Mouse (Mus musculus) embryonic facial prominence, embryonic 13.5 days (tissue): ENCODE measurements around the gene Pigv. TPM values are rescaled to one million over a fixed set of nuclear protein-coding genes. Genes with fewer than 3 reads are reported as not detected.

Source experiments
- ATAC-seq: fragments of 200-750 bp; cut with Nextera tagmentation; 2 replicates; pipeline ENCODE4 v1.8.0; 2017; ENCODE audit warnings: low read depth; ENCODE audit not compliant: insufficient number of reproducible peaks, insufficient read depth, low FRiP score, low TSS enrichment
- H3K27ac ChIP-seq: fragments of 300-500 bp; sonication (generic); 2 replicates; pipeline ENCODE4 v1.5.1; 2015; ENCODE audit warnings: moderate library complexity, mild to moderate bottlenecking, inconsistent platforms
- H3K27me3 ChIP-seq: fragments of 300-500 bp; sonication (generic); 2 replicates; pipeline ENCODE4 v1.6.1; 2015; ENCODE audit warnings: mild to moderate bottlenecking, inconsistent platforms
- H3K36me3 ChIP-seq: fragments of 300-500 bp; sonication (generic); 2 replicates; pipeline ENCODE4 v1.6.1; 2015; ENCODE audit warnings: mild to moderate bottlenecking, inconsistent platforms
- H3K4me1 ChIP-seq: fragments of 300-500 bp; sonication (generic); 2 replicates; pipeline ENCODE4 v1.6.1; 2015; ENCODE audit warnings: inconsistent platforms
- H3K4me2 ChIP-seq: fragments of 300-500 bp; sonication (generic); 2 replicates; pipeline ENCODE4 v1.6.1; 2015; ENCODE audit warnings: moderate library complexity, mild to moderate bottlenecking, inconsistent platforms
- H3K4me3 ChIP-seq: fragments of 300-500 bp; sonication (generic); 2 replicates; pipeline ENCODE4 v1.5.1; 2015; ENCODE audit warnings: mild to moderate bottlenecking, inconsistent platforms
- H3K9ac ChIP-seq: fragments of 300-500 bp; sonication (generic); 2 replicates; pipeline ENCODE4 v1.6.1; 2015; ENCODE audit warnings: mild to moderate bottlenecking, inconsistent platforms
- H3K9me3 ChIP-seq: fragments of 300-500 bp; sonication (generic); 2 replicates; pipeline ENCODE4 v1.6.1; 2016; ENCODE audit warnings: inconsistent platforms
- WGBS: fragments of 180-500 bp; shearing (Covaris S2); methylation state at CpG from one replicate; pipeline ENCODE4 v1.1.7; 2015; ENCODE audit warnings: mixed read lengths; 5-methylcytosine and 5-hydroxymethylcytosine counted together
- polyA plus RNA-seq: library from polyadenylated mRNA; unstranded; fragments of >200 nt; fragmentation: Nextera tagmentation; extraction: Ambion mirVana; gene quantifications from 2 replicates; pipeline ENCODE4 v1.2.1, GENCODE M21; 2015

Pigv gene
- polyA plus RNA-seq, 1 experiment from 2014 or later: 17.4 TPM

DNA sequence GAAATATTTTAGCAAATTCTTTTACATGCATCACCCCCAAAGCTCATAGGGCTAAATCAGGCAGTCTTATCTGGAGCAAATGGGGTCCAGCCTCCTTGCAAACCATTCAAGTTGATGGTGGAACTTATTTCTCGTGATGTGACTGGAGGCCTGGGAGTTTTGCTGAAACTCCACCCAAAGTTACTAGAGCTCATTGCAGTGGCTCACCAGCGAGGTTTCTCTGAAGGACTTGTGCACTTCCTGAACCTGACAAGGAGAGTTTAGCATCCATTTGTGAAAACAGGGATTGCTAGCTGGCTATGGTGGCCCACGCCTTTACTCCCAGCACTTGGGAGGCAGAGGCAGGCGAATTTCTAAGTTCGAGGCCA, 38.4 kb downstream of the Pigv start:
- Histone ChIP-seq H3K27ac (no peak overlapping the region), H3K4me3 (no peak overlapping the region)
- 77% methylated on average over 5 of the region's 5 CpGs for WGBS

DNA sequence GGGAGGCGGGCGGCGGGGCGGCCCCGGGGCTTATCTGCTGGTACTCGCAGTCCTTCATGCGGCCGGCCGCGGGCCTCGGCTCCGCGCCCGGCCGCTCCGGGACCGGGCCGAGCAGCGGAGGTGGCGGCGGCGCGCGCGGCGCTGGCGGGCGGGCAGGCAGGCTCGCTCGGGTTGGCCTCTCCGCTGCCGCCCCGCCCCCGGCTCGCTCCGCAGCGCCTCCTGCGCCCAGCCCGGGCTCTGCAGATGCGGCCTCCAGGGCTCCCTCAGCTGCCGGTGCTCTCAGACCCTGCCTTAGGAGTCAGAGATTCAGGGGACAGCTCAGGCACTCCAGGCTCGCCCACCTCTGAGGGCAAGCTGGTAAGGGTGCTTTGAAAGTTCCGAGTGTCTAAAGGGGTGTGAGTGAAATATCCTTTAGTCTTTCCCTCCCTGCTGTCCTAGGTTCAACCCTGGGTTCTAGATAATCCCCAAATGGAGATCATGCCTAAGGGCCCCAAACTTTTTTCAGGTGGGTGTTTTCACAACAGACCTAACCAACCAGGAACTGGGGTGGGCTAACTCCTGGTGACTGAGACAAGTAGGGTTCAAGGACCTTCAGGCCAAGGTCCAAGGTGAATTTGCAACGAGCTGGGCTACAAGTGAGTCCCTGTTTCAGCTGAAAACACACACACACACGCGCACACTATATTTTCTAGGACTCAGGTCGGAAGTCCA, 39.0 kb downstream of the Pigv start:
- Histone ChIP-seq H3K4me3 (peak overlapping the region; percentile 82), H3K9ac (peak overlapping the region; percentile 91), H3K9me3 (no peaks in the 10 kb centered on the region), H3K27ac (peak overlapping the region; percentile 69), H3K27me3 (no peaks in the 10 kb centered on the region), H3K36me3 (no peaks in the 10 kb centered on the region), H3K4me2 (peak overlapping the region; percentile 89), H3K4me1 (peaks cover 30% of the 10 kb centered on the region)
- peak; percentile 57; the same call in 1 of the 2 replicates for ATAC-seq
- WGBS: 13% methylated on average over 25 of the region's 47 CpGs

More for the DNA sequence above, 38.4 kb downstream of the Pigv start:
- no peaks in the 10 kb centered on the region for H3K9me3 ChIP-seq
- peaks cover 30% of the 10 kb centered on the region for H3K4me1 ChIP-seq
- H3K36me3 ChIP-seq: no peaks in the 10 kb centered on the region
- no peaks in the 10 kb centered on the region for H3K27me3 ChIP-seq
- H3K9ac ChIP-seq: no peak overlapping the region; the same call in 1 of the 2 replicates
- no peak overlapping the region for H3K4me2 ChIP-seq
- ATAC-seq: no peak

DNA sequence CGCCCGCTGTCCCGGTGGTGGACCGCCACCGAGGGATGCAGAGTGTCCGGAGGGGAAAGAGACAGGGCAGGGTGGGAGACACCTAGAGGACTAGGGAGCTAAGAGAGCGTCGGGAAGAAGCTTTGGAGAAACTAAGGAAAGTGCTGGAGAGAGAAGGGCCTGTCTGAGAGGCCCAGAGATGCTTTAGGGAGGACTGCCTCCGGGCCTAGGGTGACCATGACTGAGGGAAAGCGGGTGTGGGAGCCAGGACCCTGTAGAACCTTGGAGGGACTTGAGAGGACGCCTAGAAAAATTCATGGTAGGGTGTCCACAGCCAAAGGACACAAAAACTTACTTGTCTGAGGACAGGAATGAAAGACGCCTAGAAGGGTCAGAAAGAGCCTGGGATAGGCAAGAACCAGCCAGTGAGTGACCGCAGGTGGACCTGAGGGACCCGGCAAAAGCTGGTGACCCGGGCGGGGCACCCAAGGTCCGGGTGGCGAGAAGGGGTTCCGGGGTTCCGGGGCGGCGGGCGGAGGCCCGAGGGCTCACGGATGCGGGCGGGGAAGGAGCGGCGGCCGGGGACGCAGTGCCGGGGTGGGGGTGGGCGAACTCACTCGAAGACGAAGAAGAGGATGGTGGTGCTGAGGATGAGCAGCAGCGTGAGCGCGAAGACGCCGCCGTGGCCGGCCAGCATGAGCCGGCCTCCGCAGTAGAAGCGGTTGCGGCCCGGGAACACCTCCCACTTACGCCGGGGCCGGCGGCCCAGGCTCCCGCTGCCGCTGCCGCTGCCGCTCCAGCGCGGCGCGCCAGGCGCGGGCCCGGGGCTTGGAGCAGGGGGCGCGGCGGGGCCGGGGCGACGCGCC, 39.7 kb downstream of the Pigv start:
- WGBS: 1% methylated on average over 53 of the region's 69 CpGs
- Histone ChIP-seq H3K36me3 (no peaks in the 10 kb centered on the region), H3K27ac (peak overlapping the region; percentile 69), H3K9ac (peak overlapping the region; percentile 91), H3K27me3 (no peaks in the 10 kb centered on the region), H3K4me3 (peak overlapping the region; percentile 82), H3K4me1 (peaks cover 30% of the 10 kb centered on the region), H3K4me2 (peak overlapping the region; percentile 89), H3K9me3 (no peaks in the 10 kb centered on the region)
- ATAC-seq: no peak

DNA sequence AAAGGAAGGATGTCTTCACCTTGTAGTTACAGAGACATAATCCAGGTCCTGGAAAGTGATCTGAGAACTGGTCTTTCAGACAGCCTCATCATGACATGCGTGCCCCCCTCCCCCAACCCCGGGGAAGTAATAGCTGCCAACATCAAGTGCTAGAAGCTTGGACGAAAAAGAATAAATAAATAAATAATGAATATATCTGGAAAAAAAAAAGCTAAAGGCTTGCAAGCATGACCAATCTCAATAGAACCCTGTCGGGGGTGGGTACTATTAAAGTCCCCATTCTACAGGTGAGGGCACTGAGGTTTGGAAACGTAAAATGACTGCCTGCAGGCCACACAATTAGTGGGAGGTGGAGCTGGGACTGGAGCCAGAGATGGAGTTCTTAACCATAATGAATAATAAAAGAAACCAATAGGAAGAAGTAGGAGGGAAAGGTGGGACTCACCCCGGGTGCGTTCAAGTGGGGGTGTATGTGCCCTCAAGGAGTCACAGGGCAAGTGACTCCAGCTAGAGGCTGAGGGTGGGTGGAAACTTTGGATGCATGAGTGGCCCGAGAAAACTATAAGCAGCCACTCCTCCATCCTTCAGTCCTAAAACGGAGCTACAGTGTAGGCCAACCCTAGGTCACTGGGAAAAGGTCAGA, 40.6 kb downstream of the Pigv start:
- Histone ChIP-seq H3K4me1 (peaks cover 30% of the 10 kb centered on the region), H3K9ac (peak overlapping the region; percentile 91), H3K27me3 (no peaks in the 10 kb centered on the region), H3K4me3 (peak overlapping the region; percentile 82), H3K4me2 (peak overlapping the region; percentile 89), H3K9me3 (no peaks in the 10 kb centered on the region), H3K36me3 (peaks cover 3% of the 10 kb centered on the region), H3K27ac (no peak overlapping the region)
- 38% methylated on average over 9 of the region's 9 CpGs for WGBS
- ATAC-seq: no peak

DNA sequence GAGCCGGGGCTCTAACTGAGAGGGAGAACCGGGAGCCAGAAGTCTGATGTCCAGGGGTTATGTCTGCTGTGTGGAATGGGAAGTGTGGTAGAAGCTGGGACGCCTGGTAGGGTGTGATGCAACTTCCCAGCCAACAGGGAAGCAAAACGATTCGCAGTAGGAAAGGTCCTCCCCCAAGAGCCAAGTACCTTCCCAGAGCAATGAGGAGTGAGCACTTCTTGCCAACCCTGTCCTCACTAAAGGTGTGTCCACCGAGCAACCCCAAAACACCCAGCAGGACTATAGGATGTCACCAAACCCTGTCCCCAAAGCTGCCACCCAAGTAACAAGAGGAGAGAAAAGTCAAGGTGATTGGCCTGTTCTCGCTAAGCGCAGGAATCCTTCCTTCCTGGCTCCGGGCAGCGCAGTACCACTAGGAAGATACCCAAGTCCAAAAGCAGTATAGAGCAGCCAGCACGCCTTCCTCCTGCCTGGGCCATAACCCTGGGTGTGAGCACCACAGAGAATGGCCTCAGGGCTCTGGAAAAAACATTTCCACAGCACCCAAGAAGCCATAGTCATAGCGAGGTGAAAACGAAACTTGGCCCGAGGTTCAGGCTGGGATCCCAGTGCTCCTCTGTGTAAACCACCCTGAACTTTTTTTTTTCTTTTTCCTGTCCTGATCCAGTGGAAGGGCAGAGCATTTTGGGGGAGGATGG, 41.2 kb downstream of the Pigv start:
- Histone ChIP-seq H3K36me3 (peaks cover 8% of the 10 kb centered on the region), H3K9me3 (no peaks in the 10 kb centered on the region), H3K27ac (no peak overlapping the region), H3K4me3 (peak overlapping the region; percentile 82; the same call in 1 of the 2 replicates), H3K4me2 (peak overlapping the region; percentile 89), H3K4me1 (peaks cover 30% of the 10 kb centered on the region), H3K27me3 (no peaks in the 10 kb centered on the region), H3K9ac (no peak overlapping the region)
- WGBS: 81% methylated on average over 14 of the region's 14 CpGs
- ATAC-seq: no peak

DNA sequence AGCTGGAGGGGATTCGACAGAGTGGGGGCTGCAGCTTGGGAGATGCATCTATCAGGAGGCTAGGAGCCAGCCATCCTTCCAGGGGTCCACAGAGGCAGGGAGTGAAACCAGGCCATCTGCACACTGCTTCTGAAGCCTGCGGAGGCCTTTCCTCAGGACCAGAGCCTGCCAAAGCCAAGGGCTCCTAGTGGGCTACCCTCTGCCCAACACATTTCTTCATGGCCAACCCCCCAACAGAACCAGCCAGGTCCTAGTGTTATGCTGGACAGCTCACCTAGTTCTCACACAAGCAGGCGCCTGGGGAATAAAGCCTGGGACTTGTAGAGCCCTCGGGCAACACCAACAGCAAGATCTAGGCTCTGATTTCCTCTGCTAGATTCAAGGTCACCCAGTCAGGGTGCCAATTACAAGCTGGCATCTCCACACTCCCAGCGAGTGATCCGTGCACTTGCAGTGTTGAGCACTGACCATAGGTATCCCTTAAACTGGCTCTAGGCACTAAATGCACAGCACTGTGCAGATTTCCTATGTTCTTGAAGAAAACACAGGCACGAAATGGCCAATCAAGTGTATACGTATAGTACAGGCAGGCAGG, 42.0 kb downstream of the Pigv start:
- peaks cover 30% of the 10 kb centered on the region for H3K4me1 ChIP-seq
- no peaks in the 10 kb centered on the region for H3K9me3 ChIP-seq
- H3K27me3 ChIP-seq: no peaks in the 10 kb centered on the region
- peaks cover 16% of the 10 kb centered on the region for H3K36me3 ChIP-seq
- ATAC-seq: no peak
- no peak overlapping the region for H3K9ac ChIP-seq
- no peak overlapping the region for H3K27ac ChIP-seq
- 86% methylated on average over 8 of the region's 8 CpGs for WGBS
- no peak overlapping the region for H3K4me3 ChIP-seq
- H3K4me2 ChIP-seq: no peak overlapping the region

DNA sequence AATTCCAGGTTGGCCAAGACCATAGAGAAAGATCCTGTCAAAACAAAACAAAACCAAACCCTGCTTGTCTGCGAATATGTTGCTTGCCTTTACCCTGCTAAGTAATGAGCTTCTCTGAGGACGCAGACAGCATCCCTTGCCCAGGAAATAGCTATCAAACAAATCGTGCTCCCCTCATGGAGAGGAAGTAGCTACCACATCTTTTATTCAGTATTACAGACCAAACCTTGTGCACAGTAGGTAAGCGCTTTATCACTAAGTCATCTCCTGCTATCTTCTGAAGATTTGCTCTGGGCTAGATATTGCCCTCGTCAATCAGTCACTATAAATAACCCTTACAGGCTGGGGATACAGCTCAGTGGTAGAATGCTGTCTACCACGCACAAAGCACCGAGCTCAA, 43.3 kb downstream of the Pigv start:
- H3K4me2 ChIP-seq: no peak overlapping the region
- H3K36me3 ChIP-seq: peaks cover 28% of the 10 kb centered on the region
- no peak overlapping the region for H3K4me3 ChIP-seq
- no peaks in the 10 kb centered on the region for H3K27me3 ChIP-seq
- no peak for ATAC-seq
- 85% methylated on average over 7 of the region's 7 CpGs for WGBS
- H3K27ac ChIP-seq: no peak overlapping the region
- peaks cover 30% of the 10 kb centered on the region for H3K4me1 ChIP-seq
- H3K9ac ChIP-seq: no peak overlapping the region
- no peaks in the 10 kb centered on the region for H3K9me3 ChIP-seq

DNA sequence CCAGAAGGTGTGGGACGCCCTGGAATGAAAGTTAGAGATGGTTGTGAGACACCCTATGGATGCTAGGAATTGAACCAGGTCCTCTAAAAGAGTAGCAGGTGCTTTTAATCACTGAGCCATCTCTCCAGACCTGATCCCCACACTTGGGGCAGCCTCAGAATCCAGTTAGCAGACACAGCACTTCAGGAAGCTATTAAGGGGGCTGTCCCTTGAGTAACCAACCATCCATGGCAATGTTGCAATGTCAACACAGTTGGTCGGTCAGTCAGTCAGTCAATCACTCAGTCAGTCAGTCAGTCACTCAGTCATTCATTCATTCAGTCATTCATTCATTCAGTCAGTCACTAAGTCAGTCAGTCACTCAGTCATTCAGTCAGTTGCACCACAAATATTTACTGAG, 43.9 kb downstream of the Pigv start:
- H3K27me3 ChIP-seq: no peaks in the 10 kb centered on the region
- H3K4me3 ChIP-seq: no peak overlapping the region
- peaks cover 27% of the 10 kb centered on the region for H3K4me1 ChIP-seq
- no peaks in the 10 kb centered on the region for H3K9me3 ChIP-seq
- H3K9ac ChIP-seq: no peak overlapping the region
- WGBS: 77% methylated on average over 2 of the region's 2 CpGs
- no peak for ATAC-seq
- H3K27ac ChIP-seq: no peak overlapping the region
- peaks cover 35% of the 10 kb centered on the region for H3K36me3 ChIP-seq
- no peak overlapping the region for H3K4me2 ChIP-seq

DNA sequence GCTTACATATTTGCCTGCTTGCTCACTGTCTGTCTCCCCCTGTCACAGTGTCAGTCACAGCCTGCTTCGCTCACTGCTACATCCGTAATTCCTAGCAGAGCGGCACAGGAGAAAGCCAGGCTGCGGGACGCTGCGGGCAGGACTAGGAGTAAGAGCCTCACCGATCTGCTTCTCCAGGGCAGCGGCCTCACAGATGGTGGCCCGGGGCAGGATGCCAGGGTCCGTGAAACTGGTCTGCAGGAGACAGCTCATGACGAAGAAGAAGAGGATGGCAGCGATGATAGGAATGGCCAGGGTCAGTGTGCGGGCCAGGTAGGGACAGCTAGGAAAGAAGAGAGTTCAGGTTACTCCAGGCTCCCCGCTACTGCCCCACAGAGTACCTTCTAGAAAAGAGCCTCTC, 45.4 kb downstream of the Pigv start:
- Histone ChIP-seq H3K9ac (no peak overlapping the region), H3K27ac (peak overlapping the region; percentile 11; the same call in 1 of the 2 replicates), H3K4me3 (no peak overlapping the region), H3K36me3 (peaks cover 36% of the 10 kb centered on the region), H3K9me3 (no peaks in the 10 kb centered on the region), H3K27me3 (no peaks in the 10 kb centered on the region), H3K4me1 (peaks cover 19% of the 10 kb centered on the region), H3K4me2 (no peak overlapping the region)
- no peak for ATAC-seq
- 91% methylated on average over 14 of the region's 14 CpGs for WGBS

DNA sequence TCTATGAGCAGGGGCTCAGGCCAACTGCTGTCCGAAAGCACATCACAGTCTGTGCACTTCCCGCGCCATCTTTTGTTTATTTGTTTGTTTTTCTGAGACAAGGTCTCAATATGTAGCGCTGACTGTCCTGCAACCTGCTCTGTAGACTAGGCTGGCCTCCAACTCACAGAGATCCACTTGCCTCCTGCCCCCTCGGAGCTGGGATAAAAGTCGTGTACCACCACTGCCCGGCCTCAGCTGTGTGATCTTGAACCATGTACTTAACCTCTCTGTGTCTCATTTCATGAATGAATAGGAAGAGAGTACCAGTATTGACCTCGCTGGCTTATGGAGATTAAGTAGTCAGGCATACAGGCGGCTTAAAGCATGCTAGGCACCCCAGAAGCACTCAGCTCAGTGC, 45.8 kb downstream of the Pigv start:
- Histone ChIP-seq H3K27ac (peak overlapping the region; percentile 11; the same call in 1 of the 2 replicates), H3K27me3 (no peaks in the 10 kb centered on the region), H3K4me2 (no peak overlapping the region), H3K9ac (no peak overlapping the region), H3K36me3 (peaks cover 39% of the 10 kb centered on the region), H3K9me3 (no peaks in the 10 kb centered on the region), H3K4me3 (no peak overlapping the region), H3K4me1 (peaks cover 15% of the 10 kb centered on the region)
- ATAC-seq: no peak
- WGBS: 85% methylated on average over 9 of the region's 9 CpGs

DNA sequence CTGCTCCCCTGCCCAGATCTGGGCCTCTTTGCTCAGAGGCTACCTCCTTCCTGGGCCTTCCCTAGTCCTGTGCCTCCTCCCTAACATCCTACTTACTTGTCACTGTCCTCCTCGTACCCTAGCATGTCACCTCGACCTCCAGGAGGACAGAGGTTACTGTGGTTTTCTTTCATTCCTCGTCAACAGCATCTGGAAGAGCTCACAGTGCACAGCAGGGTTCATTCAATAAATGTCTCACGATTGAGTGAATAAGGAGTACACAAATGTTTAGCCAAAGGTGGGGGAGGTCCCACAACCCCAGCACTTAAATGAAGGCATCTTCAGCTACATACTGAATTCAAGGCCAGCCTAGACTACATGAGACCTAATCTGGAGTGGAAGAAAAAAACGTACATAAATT, 46.2 kb downstream of the Pigv start:
- ATAC-seq: no peak
- Histone ChIP-seq H3K9ac (0 out of 2 replicates have a peak overlapping the region, but pooled peaks have one; percentile 16), H3K4me2 (no peak overlapping the region), H3K27me3 (no peaks in the 10 kb centered on the region), H3K27ac (peak overlapping the region; percentile 48), H3K4me3 (no peak overlapping the region), H3K4me1 (peaks cover 11% of the 10 kb centered on the region), H3K9me3 (no peaks in the 10 kb centered on the region), H3K36me3 (peaks cover 41% of the 10 kb centered on the region)
- WGBS: 51% methylated on average over 5 of the region's 5 CpGs
